Mouse (Mus musculus) yolk sac, embryonic 10.5 days (tissue): ENCODE data around the gene Lmln.
A peak's percentile ranks its signal among the peaks of the same experiment; 100 is the strongest.
"Not testable (repeated sequence)": the region's sequence is repeated elsewhere in the genome, so short reads cannot be mapped to it uniquely, and the experiment has no call there.

Source experiments
- DNase-seq: peaks from one replicate; pipeline ENCODE4 v3.0.0-alpha.2; 2017; ENCODE audit warnings: low spot score

Gene Lmln

DNA sequence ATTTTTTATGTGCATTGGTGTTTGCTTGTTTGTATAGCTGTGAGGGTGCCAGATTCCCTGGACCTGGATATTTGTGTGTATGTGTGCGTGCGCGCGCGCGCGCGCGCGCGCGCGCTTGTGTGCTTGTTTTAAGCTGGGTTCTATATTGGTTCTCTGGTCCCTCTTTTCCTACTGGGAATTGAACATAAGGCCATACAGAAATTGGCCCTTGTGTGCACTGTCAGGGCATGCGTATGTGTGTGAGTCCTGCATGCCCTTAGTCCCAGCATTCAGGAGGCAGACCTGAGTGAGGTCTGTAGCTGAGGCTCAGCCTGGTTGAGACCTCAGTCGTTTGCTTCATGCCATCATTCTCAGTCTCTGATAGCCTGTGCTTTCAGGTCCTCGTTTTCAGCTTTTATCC is 4.3 kb upstream of the Lmln start:
- no peak for DNase-seq

DNA sequence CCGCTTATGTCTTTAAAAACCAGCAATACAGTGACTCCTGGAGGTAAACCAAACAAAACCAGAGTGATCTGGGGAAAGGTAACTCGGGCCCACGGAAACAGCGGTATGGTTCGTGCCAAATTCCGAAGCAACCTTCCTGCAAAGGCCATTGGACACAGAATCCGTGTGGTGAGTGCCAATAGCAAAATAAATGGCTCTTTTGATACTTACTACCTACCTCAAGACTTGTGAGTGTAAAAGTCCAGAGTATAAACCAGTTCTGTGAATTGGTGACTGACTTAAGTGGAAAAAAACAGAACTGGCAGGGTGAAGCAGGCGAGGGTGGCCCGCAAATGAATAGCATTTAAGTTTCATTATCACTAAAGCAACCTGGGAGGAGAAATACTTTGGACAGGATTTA is 3.7 kb upstream of the Lmln start:
- DNase-seq, result not testable (repeated sequence)

DNA sequence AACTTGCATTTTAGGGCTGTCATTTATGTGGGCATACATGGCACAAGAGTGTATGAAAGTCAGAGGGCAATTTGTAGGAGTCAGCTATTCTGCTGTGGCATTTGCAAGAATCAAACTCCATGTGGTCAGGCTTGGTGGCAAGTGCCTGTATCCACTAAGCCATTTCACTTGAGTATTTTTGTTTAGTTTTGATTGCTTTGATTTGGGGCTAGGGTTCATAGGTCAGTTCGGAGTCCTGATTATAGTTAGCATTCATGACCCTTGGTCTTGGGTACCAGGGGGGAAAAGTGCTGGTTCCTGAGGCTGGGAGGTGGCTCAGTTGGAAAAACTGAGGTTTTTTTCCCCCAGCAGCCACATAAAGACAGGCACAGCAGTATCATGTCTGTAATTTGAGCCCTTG is 2.9 kb upstream of the Lmln start:
- no peak for DNase-seq

- DNase-seq, result no peak
Measured at GRCm38 (mm10) chr16:33060926-33061325, 1.4 kb upstream of the Lmln start.

- DNase-seq, result peak; percentile 17
Measured at GRCm38 (mm10) chr16:33061400-33061799, 921 bp upstream of the Lmln start.

DNA sequence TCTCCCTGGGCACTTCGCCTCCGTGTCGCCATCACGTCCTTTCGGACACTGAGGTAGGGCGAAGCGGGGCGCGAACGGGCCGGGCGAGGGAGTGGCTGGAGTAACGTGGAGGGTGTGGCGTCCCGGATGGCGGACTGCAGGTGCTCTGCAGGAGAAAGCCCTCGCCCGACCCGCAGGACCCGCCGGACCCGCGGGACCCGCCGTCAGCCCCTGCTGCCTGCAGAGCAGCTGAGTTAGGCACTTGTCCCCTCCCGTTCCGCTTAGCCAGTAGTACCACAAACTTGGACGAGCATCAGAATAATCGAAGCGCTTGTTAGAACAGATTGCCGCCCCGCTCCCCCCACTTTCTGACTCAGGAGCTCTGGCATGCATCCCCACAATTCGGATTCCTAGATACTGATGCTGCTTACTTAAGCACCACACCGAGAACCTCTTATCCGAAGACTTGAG is 386 bp downstream of the Lmln start:
- peak; percentile 80 for DNase-seq

- DNase-seq, result no peak
Measured at GRCm38 (mm10) chr16:33063267-33063666, 946 bp downstream of the Lmln start.

DNA sequence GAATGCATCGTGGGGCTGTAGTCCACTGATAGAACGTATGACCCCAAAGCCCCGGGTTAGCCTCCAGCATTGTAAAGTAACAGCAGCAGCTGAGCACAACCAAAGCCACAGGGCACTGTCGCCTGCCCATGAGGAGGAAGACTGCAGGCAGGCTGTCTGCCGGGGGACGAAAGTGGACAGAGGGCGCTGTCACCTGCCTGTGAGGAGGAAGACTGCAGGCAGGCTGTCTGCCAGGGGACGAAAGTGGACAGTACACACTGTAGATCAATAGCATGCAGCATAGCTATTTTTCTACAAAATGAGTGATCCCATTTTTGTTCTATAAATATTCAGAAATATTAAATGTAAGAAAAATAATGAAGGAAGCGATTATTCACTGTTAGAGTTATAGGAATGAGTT is 2.3 kb downstream of the Lmln start:
- DNase-seq, result no peak

- no peak for DNase-seq
Measured at GRCm38 (mm10) chr16:33070928-33071327, 8.6 kb downstream of the Lmln start.

GRCm38 (mm10) chr16:33072871-33073557 is 10.7 kb downstream of the Lmln start:
- DNase-seq, result no peak

DNA sequence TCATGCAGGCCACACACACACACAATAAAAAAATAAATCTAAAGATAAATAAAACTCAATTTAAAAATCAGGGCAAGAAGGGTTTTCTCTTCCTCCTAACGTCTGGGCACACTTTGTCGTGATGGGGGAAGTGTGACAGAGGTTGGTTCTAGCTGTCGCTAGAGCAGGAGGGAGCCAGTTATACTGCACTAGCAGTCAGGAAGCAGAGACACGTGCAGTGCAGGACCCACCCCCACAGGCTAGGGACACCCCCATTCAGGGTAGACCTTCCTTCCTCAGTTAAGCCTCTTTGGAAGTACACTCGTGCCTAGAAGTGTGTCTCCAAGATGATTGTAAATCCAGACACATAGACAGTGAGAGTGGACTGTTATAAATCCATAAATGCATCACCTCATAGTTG is 12.6 kb downstream of the Lmln start:
- no peak for DNase-seq

DNA sequence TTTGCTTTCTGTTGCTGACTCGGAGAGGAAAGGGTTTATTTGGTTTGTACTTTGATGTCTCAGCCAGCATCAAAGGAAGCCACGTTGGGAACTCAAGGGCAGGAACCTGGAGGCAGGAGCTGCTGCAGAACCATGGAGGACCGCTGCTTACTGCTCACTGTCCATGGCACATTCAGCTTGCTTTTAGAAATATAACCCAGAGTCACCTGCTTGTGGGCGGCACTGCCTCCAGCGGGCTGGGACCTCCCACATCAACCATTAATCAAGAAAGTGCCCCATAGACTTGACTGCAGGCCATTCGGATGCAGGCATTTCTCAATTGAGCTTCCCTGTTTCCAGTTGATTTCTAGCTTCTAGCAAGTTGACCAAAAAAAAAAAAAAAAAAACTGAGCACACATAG is 13.8 kb downstream of the Lmln start:
- DNase-seq, result no peak

DNA sequence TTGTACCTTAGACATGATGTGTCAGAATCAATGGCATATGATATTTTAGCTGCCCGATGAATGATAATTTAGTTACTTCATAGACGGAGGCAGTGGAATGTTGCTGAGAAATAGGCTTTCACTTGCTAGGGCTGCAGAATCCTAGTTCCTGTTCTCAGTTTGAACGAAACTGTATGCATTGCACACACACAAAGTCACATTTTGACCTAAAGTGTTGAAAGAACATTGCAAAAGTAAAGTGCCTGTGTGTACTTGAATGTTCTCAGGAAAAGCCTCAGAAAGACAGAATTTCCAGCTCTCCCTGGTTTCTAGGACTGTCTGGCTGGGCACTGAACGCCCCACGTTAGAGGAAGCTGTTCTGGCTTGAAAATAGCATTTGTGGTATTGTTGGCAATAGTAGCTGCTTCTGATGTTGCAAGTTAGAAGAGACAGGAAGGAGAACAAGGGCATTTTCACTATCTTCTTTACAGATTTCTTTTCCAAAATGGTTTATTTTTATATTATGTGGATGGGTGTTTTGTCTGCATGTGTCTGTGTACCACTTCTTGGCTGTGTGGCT is 14.8 kb downstream of the Lmln start:
- DNase-seq, result no peak

- no peak for DNase-seq
Measured at GRCm38 (mm10) chr16:33080063-33080462, 17.7 kb downstream of the Lmln start.

GRCm38 (mm10) chr16:33082951-33083350 is 20.6 kb downstream of the Lmln start:
- DNase-seq, result no peak

- no peak for DNase-seq
Measured at GRCm38 (mm10) chr16:33083996-33084395, 21.7 kb downstream of the Lmln start.

DNA sequence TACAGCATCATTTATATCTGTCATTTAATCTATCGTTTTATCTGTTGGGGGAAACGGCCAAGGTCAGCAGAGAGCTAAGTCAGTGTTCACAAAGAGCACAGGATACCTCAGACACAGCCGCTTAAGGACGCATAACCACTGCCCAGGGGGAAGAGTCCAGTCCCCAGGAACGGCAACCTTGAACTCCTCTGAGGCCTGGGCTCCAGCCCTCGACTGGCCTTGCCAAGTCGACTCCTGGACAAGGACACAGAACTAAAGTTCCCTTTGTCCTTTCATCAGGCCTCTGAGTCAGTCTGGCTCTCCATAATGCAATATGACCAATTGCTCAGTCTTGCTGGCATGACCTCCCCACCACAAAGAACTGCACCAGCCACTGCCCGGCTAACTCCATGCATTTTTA is 23.3 kb downstream of the Lmln start:
- no peak for DNase-seq

DNA sequence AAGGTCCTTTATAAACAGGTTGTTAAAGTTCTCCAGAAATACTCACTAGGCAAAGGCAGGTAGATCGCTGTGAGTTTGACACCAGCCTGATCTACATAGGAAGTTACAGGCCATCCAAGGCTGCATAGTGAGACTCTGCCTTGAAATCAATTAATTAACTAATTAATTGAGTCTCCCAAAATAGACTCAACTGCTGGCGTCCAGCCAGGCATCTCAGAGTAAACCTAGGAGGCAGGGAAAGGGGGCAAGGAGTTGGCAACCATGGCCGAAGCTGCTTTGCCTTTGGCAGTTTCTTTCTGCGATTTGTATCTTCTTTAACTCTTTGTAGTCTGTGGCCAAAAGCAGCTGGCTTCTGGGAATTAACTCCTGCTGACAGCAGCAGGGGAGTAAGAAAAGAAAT is 51.4 kb downstream of the Lmln start:
- DNase-seq, result no peak

DNA sequence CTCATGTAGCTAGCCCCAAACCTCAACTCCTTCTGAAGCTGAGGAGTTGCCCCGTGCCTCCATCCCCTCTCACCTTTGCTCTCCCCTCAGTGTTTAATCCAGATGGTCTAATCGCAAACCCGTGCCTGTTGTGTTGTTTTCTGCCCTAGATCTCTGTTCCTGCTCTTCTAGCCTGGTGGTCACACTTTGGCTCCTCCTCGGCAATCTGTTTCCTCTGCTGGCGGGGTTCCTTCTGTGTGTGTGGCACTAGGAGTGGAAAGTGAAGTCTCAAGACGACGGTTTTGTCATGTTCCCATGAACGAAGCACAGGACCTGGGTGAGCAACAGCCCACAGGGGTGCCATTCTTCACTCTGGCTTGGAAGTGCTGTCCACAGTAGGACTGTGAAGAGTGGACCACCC is 61.1 kb downstream of the Lmln start:
- no peak for DNase-seq

DNA sequence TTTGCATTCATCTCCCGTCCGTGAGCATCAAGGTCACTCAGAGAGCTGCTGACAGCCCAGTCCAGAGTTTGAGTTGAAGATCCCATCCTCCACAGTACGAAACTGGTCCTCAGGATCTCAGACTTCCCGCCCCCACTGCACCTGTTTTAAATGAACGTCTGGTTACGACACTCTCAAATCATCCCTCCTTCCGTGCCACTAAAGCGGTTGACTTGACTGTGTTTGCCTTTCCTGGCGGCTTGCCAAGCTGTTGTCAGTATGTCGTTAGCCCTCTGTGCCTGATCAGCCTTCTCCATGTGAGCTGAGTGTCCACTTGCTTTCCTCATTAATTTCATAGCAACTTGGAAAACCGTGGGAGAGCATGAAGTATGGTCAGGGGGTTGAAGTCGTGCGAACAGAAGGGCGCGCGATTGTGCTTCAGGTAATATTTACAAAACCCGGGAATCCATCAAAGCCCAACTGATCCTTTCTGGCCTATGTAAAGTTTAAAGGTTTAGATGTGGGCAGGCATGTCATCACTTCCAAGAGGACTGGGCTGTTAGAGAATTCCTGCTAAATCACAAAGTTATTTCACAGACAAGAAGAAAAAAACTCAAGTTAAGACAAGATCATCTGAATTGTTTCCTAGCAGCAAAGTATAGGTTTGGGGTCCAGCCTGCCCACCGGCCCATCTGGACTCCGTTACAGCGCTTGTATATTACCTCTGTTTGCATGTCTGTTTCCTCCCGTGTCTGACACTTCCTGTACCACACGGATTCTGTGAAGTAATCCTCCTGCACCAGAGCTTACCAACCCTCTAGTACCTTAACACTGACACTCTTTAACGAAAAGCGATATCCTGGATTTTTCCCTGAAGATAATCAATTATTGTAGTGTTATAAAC is 61.9 kb downstream of the Lmln start:
- peak; percentile 24 for DNase-seq

DNA sequence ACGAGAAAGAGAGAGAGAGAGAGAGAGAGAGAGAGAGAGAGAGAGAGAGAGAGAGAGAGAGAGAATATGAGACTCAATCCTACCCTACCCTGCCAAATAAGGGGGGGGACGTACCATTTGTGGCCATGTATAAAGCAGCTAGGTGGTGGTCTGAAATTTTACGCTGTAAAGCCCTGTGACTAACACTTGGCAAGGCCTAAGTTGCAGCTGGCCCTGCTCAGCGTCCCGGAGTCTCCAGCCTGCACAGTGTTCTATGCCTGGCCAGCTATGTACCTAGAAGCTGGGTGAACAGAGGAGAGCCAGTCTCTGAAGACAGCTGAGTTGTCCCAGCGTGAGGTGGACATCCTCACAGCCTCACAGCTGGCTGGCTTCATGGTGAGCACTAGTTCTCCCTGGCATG is 64.7 kb downstream of the Lmln start:
- no peak for DNase-seq

GRCm38 (mm10) chr16:33130731-33131130 is 68.4 kb downstream of the Lmln start:
- no peak for DNase-seq

DNA sequence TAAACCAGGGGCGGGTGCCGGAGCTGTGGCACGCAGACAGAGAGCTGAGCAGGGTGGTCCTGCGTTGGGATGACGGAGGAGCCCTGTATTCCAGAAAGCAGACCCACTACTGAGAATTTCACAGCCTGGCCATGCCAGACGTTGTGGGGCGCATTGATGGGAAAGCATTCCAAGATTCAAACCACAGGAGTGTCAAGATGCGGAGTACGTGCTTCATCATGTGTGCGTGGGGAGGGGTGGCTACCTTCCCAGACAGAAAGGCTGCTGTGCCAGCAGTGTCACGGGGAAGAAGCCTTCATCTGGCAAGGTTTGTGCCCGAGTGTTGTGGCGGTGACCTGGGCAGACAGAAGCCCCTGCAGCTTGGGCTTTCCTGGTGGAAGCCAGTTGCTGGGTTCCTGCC is 70.9 kb downstream of the Lmln start:
- DNase-seq, result no peak
